Mouse (Mus musculus): ENCODE measurements around the gene Upp2. TPM values are rescaled to one million over a fixed set of nuclear protein-coding genes. Genes with fewer than 3 reads are reported as not detected.

Gene Upp2
- total RNA-seq, 1 experiment from 2014 or later = not detected

DNA sequence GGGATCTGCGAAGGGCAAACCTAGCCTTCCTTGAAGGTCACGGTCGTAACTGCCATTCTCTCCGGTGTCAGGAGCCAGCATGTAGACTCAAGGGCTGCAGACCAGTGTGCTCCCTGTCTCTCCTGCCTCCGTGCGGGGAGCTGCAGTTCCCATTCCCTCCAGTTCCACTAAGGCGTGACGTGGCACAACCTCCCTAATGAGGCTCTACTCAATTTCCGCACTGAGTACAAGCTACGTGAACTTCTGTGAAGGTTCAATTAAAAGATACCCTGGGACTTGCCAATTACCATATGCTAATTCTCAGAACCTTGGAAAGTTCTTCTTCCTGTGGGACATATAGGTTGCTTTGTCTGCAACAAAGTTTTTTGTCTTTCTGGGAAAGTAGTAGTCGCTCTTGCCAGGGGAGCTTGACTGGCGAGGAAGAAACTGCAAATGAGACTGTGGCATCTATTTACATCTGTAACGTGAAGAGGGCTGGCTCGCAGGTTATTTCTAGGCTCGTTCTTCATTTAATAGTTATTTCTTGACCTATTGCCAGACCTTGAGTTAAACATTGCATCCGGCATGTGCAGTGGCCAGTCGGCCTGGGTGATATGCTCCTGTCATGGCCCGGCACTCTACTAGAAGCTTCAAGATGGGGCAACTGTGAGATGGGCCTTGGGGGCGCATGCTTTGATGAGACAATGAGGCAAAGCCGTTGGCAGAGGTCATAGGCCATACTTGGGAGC, 265.3 kb downstream of the Upp2 start:
- no peak for ATAC-seq (replicated peaks in 1 of 2; ENCODE audit: insufficient read depth in 1 of 2, low FRiP score in 2 of 2, low TSS enrichment in 1 of 2, low read depth in 1 of 2, poor library complexity in 2 of 2, severe bottlenecking in 2 of 2)

DNA sequence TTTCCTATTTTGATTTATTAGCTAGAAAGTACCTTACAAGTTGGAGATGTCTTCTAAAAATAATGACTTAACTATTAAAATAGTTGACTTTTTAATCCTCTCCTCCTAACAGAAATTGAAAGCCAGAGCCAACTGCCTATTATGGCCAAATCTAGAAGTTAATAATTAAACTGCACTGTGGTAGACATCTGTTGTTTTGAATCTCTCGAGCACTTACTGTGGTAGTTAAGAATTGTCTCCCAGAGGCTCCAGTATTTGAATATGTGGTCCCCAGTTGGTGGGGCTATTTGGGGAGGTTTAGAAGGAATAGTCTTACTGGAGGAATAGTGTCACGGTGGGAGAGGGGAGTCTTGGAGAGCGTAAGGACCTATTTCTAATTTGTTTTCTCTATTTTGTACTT, 273.9 kb downstream of the Upp2 start:
- no peak for ATAC-seq (replicated peaks in 1 of 2; ENCODE audit: insufficient read depth in 1 of 2, low FRiP score in 2 of 2, low TSS enrichment in 1 of 2, low read depth in 1 of 2, poor library complexity in 2 of 2, severe bottlenecking in 2 of 2)

DNA sequence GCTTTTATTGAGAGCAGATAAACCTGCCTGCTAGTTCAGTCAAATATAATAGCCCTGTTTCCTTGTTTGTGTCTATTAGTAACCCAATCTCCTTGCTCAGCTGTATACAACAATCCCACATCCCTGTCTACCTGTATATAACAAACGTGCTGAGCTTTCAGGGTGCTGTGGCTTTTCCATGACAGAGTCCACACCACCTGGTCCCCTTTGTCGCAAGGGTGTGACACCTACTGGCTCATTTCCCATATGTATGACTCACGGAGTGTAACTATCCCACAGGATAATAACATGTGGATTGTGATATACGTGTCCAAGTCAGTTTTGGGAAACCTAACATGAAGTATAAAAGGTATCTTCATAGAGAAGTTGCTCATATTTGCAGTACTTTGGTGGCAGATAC, 275.3 kb downstream of the Upp2 start:
- ATAC-seq (replicated peaks in 1 of 2; ENCODE audit: insufficient read depth in 1 of 2, low FRiP score in 2 of 2, low TSS enrichment in 1 of 2, low read depth in 1 of 2, poor library complexity in 2 of 2, severe bottlenecking in 2 of 2) = no peak

Other genes with a start within 250 kb of the Upp2 start
- not detected in 2 replicates for gene Acvr1c, start 209.4 kb upstream of the Upp2 start, total RNA-seq (2017)
- gene Gm17409, start 97.2 kb upstream of the Upp2 start, total RNA-seq (2017) = not detected in 2 replicates
- 1.0 and 1.8 TPM in 2 replicates for gene Acvr1, start 141 bp upstream of the Upp2 start, total RNA-seq (2017)

All from hematopoietic stem cell, adult 5-6 weeks (primary cell).